Mouse (Mus musculus) stomach, postnatal 0 days (tissue): ENCODE results near the gene Cep97.

Source experiments
- CTCF ChIP-seq: IDR thresholded peaks from 2 replicates; pipeline ENCODE4 v1.5.1; 2016; ENCODE audit warnings: antibody characterized with exemption, low read depth, mild to moderate bottlenecking, moderate library complexity
- EP300 ChIP-seq: optimal IDR thresholded peaks from 2 replicates; pipeline ENCODE3; 2016; ENCODE audit warnings: antibody characterized with exemption

DNA sequence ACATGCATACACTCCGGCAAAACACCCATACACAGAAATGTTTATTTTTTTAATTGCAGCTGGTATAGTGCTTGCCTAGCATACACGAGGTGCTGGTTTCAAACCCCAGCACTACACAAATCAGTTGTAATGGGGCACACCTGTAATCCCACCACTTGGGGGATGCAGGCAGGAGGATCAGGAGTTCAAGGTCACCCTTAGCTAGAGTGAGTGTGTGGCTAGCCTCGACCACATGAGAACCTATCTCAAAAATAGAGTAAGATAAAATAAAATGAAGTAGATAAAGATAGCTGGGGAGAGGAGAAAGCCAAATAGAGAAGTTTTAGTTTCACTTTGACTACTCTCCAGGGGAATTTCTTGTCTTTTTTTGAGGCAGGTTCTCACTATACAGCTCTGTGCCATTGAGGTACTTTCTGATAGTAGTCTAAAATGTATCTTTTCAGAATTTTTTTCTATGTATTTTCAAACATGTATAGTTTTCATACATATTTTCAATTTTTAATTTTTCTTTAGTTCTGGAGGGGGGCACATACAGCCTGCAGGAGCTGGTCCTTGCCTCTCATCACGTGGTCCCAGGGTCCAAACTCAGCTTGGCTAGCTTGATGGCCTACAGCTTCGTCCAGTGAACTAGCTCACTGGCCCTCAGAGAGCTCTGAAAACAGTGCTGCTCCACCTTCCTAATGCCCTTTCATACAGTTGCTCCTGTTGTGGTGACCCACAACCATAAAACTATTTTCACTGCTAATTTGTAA lies 27.6 kb downstream of the Cep97 start:
- no peak for TF ChIP-seq EP300
- TF ChIP-seq CTCF, result no peak
